Mouse (Mus musculus) spleen, postnatal 4 days (tissue): ENCODE results near the gene Tmcc3.

Experiments used
- DNase-seq, 2 experiments: peaks; one replicate each; pipeline ENCODE4 v3.0.0; 2022; ENCODE audit warnings: low spot score in 2 of 2

The Tmcc3 gene

DNA sequence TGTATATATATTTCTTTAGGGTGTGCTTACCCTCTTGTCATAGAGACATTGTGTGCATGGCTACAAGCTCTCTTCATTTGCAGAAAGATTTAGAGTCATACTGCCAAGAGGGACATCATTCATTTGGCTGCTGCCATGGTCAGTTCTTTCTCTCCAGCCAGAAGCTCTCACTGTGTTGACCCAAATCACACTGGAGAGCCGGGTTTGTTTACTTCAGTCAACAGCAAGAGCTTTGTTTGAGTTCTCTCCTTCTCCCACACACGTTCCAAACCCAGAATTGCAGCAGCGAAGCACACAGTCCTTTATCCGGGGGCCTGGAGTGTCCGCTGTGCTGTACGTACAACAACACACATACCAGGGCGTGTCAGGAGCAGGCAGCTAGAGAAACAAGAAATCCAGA, 154.6 kb downstream of the Tmcc3 start:
- DNase-seq: no peak

DNA sequence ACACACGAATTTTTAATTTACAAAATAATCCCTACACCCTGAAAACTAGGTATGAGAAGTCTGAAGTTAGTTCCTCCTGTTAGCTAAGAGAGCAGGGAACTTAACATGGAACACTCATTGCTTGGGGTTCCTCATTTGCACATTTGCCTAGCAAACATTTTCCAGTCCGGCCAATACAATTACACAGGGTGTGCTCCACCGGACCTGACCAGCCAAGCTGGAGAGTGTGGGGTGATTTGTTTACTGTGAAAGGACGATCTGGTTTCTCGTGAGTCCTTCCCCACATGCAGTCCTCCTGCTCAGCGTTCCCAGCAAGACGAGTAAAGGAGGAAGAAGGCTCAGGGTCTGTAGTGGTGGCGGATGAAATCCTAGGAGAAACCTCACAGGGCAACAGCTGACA, 159.7 kb downstream of the Tmcc3 start:
- no peak for DNase-seq

GRCm38 (mm10) chr10:94473501-94473900, 161.8 kb downstream of the Tmcc3 start:
- DNase-seq: no peak

DNA sequence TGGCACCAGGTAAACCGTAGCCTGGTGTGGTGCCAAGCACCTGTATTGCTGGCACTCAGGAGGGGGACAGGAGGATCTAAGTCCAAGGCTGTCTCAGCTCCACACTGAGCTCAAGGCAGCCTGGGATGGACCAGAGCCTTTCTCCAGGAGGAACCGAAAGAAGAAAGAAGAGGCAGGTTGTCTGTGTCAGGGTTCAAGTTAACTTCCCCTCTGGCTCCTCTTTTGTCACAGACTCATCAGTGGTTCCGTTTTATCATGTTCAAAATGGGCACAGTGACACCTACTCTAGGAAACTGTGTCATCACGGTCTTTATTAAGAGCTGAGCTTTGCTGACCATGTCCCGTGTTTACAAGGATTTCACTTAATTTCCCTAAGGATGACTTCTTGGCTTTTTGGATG, 162.4 kb downstream of the Tmcc3 start:
- DNase-seq: no peak

- no peak for DNase-seq
These were observed 165.8 kb downstream of the Tmcc3 start for GRCm38 (mm10) chr10:94477366-94478225.

- no peak for DNase-seq
These were observed 167.9 kb downstream of the Tmcc3 start for GRCm38 (mm10) chr10:94479646-94480045.

GRCm38 (mm10) chr10:94480380-94481101, 168.8 kb downstream of the Tmcc3 start:
- DNase-seq: no peak

DNA sequence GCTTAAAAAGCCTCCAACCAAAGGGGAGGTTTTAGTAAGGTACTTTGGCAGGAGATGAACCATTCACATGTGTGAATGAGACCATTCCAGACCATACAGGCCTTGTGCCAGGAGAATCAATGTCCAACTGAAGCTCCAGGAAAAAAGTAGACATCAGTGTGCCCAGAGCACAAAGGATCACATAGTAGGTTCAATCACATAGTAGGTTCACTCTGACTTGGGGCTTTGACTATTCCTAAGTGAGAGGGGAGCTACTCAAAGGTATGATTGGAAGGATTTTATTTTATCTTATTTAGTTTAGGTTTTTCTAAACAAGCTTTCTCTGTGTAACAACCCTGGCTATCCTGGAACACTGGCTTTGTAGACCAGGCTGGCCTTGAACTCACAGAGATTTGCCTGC, 169.9 kb downstream of the Tmcc3 start:
- DNase-seq: no peak

GRCm38 (mm10) chr10:94486179-94486578, 174.4 kb downstream of the Tmcc3 start:
- DNase-seq: no peak

- DNase-seq: no peak
These were observed 177.8 kb downstream of the Tmcc3 start for GRCm38 (mm10) chr10:94489509-94489908.

GRCm38 (mm10) chr10:94491006-94491405, 179.3 kb downstream of the Tmcc3 start:
- no peak for DNase-seq

GRCm38 (mm10) chr10:94494403-94494846, 182.7 kb downstream of the Tmcc3 start:
- no peak for DNase-seq

DNA sequence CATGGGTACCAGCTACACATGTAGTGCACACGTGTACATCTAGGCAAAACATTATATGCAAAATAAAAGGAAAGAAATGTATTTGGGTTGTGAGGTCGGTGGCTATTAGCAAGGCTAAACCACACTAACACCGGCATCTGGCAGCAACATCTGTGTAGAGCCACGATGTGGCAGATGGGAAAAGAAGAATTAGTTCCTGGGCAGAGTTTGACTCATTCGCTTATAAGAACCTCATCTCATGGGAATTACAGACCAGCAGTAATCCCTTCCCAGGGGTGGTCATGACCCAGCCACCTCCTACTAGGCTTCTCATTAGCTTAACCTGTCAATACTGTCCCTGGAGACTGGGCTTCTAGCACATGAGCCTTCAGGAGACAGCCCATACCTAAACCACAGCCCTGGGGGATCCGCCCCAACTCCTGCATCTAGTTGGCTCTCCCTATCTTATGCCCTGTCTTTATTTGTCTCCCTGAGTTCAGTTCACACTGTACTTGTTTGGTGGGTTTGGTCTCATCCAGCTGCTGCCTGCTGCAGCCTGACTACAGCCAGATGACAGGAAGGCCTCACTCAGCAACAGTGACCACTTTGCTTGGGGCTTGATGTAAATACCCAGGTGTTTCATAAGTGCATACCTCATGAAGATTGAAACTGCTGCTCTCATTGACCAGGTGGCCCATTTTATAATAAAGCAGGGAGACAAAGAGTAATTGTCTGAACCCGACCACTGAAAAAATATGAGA, 183.9 kb downstream of the Tmcc3 start:
- DNase-seq: no peak

- DNase-seq: no peak
These were observed 185.2 kb downstream of the Tmcc3 start for GRCm38 (mm10) chr10:94496826-94497440.

DNA sequence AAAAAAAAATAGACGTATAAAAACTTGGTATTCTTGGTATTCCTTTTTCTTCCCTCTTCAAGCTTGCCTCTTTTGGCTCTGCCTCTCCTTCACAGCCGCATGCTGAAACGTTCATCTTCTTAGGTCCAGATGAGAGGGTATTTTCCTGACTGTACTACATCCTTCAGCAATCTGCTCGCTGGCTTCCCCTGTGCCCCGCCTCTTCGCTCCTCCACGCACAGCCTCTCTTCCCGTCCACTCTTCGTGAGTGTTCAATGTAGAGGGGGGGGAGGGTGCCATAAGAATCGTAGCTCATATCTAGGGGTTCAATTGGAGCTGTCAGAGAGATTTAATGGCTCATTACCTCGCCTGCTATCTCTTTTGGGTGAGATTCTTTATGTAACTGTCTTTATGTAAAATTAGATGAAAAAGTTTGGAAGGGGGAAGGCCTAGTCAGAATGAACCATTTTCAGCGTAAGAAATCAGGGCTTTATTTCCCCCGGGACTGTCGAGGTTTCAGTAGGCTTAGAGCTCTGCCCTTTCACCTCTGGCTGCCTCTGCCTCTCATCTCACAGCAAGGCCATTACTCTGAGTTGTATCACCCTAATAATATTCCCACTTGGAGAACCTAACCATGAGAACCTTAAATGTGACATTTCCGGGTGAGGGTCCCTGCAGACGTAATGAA, 188.6 kb downstream of the Tmcc3 start:
- no peak for DNase-seq

- no peak for DNase-seq
These were observed 189.1 kb downstream of the Tmcc3 start for GRCm38 (mm10) chr10:94500877-94501273.

- DNase-seq: no peak
These were observed 190.0 kb downstream of the Tmcc3 start for GRCm38 (mm10) chr10:94501796-94502195.

GRCm38 (mm10) chr10:94505248-94505772, 193.6 kb downstream of the Tmcc3 start:
- DNase-seq: no peak

- DNase-seq: no peak
These were observed 197.1 kb downstream of the Tmcc3 start for GRCm38 (mm10) chr10:94508863-94509262.

GRCm38 (mm10) chr10:94512771-94513170, 201.0 kb downstream of the Tmcc3 start:
- DNase-seq: no peak

DNA sequence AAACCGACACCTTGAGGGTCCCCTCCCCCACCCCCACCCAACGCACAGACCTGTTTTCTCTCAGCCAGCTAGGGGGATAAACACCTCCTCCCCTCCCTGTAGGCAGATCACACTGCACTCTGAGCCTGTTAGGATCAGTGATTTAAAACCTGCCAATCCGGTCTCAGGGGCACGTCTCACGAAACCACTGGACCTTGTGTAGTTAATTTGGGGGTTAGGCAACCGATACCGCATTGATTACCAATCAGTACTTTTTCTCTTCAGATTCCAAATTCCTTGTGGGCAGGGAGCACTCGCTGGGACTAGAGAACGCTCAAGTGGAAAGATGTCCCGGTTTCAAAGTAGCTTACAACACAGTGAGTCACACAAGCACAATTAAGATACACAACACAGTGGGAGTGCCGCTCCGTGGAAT, 202.3 kb downstream of the Tmcc3 start:
- no peak for DNase-seq
